Mouse (Mus musculus) macrophage (primary cell): ENCODE data around the gene Kiss1r. TPM values are rescaled to one million over a fixed set of nuclear protein-coding genes. Genes with fewer than 3 reads are reported as not detected.
"Not testable (repeated sequence)": the region's sequence is repeated elsewhere in the genome, so short reads cannot be mapped to it uniquely, and the experiment has no call there.

Experiments
- H3K27ac ChIP-seq: fragments of 350-480 bp; formaldehyde crosslinking; 2 replicates; pipeline ENCODE4 v1.9.0; 2021
- H3K36me3 ChIP-seq: fragments of 350-480 bp; formaldehyde crosslinking; 2 replicates; pipeline ENCODE4 v1.9.0; 2021; ENCODE audit errors: inconsistent target
- H3K4me3 ChIP-seq: fragments of 350-480 bp; formaldehyde crosslinking; 2 replicates; pipeline ENCODE4 v1.9.0; 2021; ENCODE audit errors: inconsistent target
- H3K79me2 ChIP-seq: fragments of 350-480 bp; formaldehyde crosslinking; 2 replicates; pipeline ENCODE4 v1.9.0; 2021; ENCODE audit errors: inconsistent target
- WGBS: methylation state at CpG from one replicate; pipeline ENCODE4 v1.1.7; 2026; ENCODE audit warnings: inconsistent platforms; ENCODE audit not compliant: missing documents; 5-methylcytosine and 5-hydroxymethylcytosine counted together
- polyA plus RNA-seq: library from polyadenylated mRNA; stranded (reverse); fragments of 250-400 nt; gene quantifications from 3 replicates; pipeline ENCODE4 v1.2.4, GENCODE M21; 2018; ENCODE audit warnings: inconsistent platforms

Gene Kiss1r
- polyA plus RNA-seq, 1 experiment from 2014 or later: 0.27 TPM

DNA sequence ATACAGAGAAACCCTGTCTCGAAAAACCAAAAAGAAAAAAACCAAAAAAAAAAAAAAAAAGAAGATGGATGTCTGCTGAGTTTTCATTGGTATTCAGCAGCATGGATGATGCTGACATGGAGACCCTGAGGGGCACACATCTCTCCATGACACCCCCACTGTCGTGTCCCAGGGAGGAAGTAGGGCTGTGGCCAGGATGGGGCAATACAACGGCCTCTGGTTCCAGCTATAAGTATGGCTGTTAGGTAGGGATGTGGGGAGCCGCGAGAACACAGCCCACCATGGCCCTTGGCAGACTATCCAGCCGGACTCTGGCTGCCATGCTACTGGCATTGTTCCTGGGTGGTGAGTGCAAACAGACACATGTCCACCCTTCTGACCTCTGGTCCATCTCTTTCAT lies 30.7 kb upstream of the Kiss1r start, which contains the start of gene Elane:
Elane (plus strand) TSS at position 194 of the 400 bp plus-strand sequence.
- Histone ChIP-seq H3K79me2 (no peaks in the 10 kb centered on the region; the same call in 1 of the 2 replicates), H3K27ac (no peak within 1 kb of the TSS), H3K4me3 (no peak within 1 kb of the TSS), H3K36me3 (no peaks in the 10 kb centered on the region)
- WGBS: 42% methylated on average over 6 of the region's 6 CpGs

DNA sequence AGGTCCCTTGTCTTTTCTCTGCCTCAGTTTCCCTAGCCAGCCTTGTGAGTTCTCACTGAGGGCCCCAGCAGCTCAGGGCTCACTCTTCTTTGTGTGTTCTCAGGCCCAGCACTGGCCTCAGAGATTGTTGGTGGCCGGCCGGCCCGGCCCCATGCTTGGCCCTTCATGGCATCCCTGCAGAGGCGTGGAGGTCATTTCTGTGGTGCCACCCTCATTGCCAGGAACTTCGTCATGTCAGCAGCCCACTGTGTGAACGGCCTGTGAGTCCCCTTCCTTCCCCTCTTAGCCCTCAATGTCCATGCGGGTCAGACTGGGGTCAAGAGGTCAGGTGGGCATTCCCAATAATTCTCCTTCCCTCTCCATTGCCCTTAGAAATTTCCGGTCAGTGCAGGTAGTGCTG lies 30.2 kb upstream of the Kiss1r start:
- 51% methylated on average over 8 of the region's 8 CpGs for WGBS
- Histone ChIP-seq H3K36me3 (no peaks in the 10 kb centered on the region), H3K79me2 (no peaks in the 10 kb centered on the region), H3K27ac (no peak overlapping the region), H3K4me3 (no peak overlapping the region)

GRCm38 (mm10) chr10:79889386-79889785 lies 27.4 kb upstream of the Kiss1r start:
- no peaks in the 10 kb centered on the region for H3K79me2 ChIP-seq
- WGBS: 0% methylated on average over 2 of the region's 2 CpGs
- no peak overlapping the region for H3K27ac ChIP-seq

GRCm38 (mm10) chr10:79890670-79891069 lies 26.1 kb upstream of the Kiss1r start, which contains the start of gene Cfd:
Cfd (plus strand) TSS chr10:79890853.
- Histone ChIP-seq H3K27ac (no peak within 1 kb of the TSS), H3K79me2 (no peaks in the 10 kb centered on the region), H3K36me3 (no peaks in the 10 kb centered on the region), H3K4me3 (no peak within 1 kb of the TSS)
- 81% methylated on average over 5 of the region's 5 CpGs for WGBS

More at GRCm38 (mm10) chr10:79889386-79889785, 27.4 kb upstream of the Kiss1r start:
- Histone ChIP-seq H3K4me3 (no peak overlapping the region), H3K36me3 (no peaks in the 10 kb centered on the region)

DNA sequence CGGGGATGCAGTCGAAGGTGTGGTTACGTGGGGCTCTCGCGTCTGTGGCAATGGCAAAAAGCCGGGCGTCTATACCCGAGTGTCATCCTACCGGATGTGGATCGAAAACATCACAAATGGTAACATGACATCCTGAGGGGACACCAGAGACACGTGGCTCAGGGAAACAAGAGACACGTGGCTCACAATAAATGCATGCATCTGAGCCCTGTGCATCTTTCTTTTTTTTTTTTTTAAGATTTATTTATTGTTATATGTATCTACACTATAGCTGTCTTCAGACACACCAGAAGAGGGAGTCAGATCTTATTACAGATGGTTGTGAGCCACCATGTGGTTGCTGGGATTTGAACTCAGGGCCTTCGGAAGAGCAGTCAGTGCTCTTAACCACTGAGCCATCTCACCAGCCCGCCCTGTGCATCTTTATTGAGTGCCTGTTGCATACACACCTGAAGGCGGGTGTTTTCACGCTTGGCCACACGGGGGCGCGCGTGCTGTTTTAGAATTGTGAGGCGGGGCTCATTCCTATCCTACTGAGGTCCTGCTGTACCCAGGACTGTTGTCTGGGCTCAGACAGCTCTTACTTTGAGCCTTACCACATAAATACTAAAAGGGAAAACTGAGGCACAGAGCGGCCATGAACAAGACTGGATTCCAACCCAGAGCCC lies 24.2 kb upstream of the Kiss1r start:
- H3K36me3 ChIP-seq, H3K27ac ChIP-seq, H3K79me2 ChIP-seq, H3K4me3 ChIP-seq: not testable (repeated sequence)
- WGBS: 42% methylated on average over 17 of the region's 22 CpGs

- no peak overlapping the region for H3K27ac ChIP-seq
- no peak overlapping the region for H3K4me3 ChIP-seq
- H3K79me2 ChIP-seq: no peaks in the 10 kb centered on the region
- H3K36me3 ChIP-seq: no peaks in the 10 kb centered on the region
- 98% methylated on average over 14 of the region's 16 CpGs for WGBS
Observed at GRCm38 (mm10) chr10:79896306-79896705, 20.5 kb upstream of the Kiss1r start.

- Histone ChIP-seq H3K27ac (no peak overlapping the region), H3K36me3 (no peaks in the 10 kb centered on the region), H3K79me2 (no peaks in the 10 kb centered on the region), H3K4me3 (no peak overlapping the region)
- 79% methylated on average over 13 of the region's 13 CpGs for WGBS
Observed at GRCm38 (mm10) chr10:79896814-79897213, 20.0 kb upstream of the Kiss1r start.

DNA sequence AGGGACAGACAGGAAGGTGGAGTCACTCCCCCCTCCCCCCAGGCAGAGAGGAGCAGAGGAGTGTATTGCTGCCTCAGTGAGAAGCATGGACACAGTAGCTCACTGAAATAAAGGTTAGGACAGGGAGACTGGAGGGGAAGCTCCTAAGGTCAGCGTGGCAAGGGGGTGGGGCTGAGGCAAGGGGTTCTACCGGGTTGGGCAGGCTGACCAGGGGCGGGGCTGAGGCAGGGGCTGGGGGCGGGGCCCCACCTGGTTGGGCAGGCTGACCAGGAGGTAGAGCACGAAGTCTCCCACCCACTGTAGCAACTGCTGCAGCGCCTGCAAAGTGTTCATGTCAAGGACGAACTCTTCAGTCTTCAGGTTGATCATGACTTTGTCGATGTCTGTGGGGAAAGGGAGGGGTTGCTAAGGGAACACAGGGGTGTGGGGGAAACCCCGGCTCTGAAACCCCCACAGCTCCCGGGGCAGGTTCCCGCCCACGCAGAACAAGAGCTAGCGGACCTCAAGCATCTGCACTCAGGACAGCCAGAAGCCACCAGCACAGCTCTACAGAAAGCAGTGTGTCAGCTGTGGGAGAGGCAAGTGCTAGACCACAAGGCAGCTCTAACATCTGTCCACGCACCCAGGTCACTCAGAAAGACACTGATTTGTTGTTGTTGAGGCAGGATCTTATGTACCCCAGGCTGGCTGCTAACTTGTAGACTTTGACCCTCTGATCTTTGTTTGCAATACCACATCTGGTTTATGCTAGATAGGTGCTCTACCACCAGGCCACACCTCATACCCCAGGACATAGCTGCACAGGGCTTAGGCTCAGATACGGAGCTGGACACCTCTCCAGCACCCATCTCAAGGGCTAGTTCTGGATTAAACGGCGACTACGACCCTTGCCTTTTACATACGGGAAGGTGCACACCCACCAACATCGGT lies 19.2 kb upstream of the Kiss1r start:
- WGBS: 76% methylated on average over 20 of the region's 20 CpGs
- H3K4me3 ChIP-seq: no peak overlapping the region

DNA sequence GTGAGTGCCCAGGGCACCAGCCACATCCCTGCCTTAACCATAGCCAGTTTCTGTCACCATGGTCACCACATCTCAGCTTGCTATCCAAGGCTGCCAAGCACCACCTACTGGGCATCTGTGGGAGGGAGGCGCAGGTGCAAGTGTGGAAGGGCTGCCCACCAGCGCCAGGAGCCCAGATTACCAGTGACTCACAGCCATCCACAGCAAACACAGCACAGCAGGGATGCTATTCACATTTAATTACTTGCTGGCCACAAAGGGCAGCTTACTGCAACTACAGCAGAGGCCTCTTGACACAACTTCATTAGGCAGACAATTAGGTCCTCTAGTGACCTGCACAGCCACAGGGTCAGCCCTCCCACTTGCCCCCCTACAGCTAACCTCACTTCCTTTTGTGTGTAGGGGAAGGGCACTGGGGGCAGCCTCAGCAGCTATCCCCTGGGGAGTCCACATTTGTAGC lies 15.8 kb upstream of the Kiss1r start:
- Histone ChIP-seq H3K4me3 (no peak overlapping the region), H3K36me3 (0 out of 2 replicates have a peak, but pooled peaks cover 10% of the 10 kb centered on the region), H3K79me2 (no peaks in the 10 kb centered on the region), H3K27ac (no peak overlapping the region)
- WGBS: 69% methylated on average over 2 of the region's 2 CpGs

More for the DNA sequence above, 19.2 kb upstream of the Kiss1r start:
- H3K27ac ChIP-seq: no peak overlapping the region
- H3K36me3 ChIP-seq: no peaks in the 10 kb centered on the region
- H3K79me2 ChIP-seq: no peaks in the 10 kb centered on the region

DNA sequence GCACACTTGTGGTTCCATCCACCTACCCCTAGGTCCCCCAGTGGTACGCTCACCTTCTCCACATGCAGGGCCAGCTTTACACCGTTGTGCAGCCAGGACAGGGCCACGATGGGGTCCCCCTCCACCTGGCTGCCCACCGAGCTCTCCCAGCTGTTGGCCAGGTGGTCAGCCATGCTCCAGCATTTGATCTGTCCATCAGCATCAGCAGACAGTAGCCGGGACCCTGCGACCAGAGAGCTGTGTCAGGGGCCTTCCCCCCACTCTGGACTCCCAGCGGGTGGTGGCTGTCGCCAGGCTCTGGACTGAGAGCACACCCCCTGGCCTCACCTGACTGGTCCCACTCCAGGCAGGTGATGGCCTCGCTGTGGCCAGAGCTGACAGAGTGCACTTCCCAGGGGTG lies 10.1 kb upstream of the Kiss1r start:
- Histone ChIP-seq H3K79me2 (peaks cover 3% of the 10 kb centered on the region; the same call in 1 of the 2 replicates), H3K36me3 (peaks cover 14% of the 10 kb centered on the region; the same call in 1 of the 2 replicates), H3K4me3 (no peak overlapping the region), H3K27ac (no peak overlapping the region)
- 96% methylated on average over 9 of the region's 9 CpGs for WGBS

DNA sequence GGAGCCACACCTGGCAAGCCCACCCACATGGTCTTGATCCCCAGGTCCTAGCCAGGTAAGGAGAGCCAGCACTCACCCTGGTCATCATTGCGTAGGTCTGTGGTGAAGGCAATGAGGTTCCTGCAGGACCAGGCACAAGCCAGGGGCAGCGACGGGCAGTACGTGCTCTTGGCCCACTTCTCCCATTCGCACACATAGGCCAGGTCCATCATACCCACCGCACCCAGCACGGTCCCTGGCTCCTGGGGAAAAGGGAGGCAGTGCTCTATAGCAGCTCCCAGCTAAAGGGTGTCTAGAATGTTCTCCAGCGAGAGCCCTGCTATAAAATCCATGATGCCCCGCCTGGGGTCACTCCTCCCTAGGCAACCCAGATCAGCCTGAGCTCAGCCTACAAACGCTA lies 9.4 kb upstream of the Kiss1r start:
- no peak overlapping the region for H3K4me3 ChIP-seq
- peaks cover 20% of the 10 kb centered on the region; the same call in 1 of the 2 replicates for H3K36me3 ChIP-seq
- no peak overlapping the region for H3K27ac ChIP-seq
- peaks cover 3% of the 10 kb centered on the region; the same call in 1 of the 2 replicates for H3K79me2 ChIP-seq
- 97% methylated on average over 10 of the region's 10 CpGs for WGBS

GRCm38 (mm10) chr10:79908167-79909091 lies 8.3 kb upstream of the Kiss1r start, which contains the start of gene Med16:
Med16 (minus strand) TSS chr10:79908923.
- peaks cover 20% of the 10 kb centered on the region; the same call in 1 of the 2 replicates for H3K36me3 ChIP-seq
- 1% methylated on average over 49 of the region's 52 CpGs for WGBS
- peak within 1 kb of the TSS; percentile 45 for H3K4me3 ChIP-seq
- peak within 1 kb of the TSS; percentile 71 for H3K27ac ChIP-seq
- H3K79me2 ChIP-seq: peaks cover 3% of the 10 kb centered on the region; the same call in 1 of the 2 replicates

DNA sequence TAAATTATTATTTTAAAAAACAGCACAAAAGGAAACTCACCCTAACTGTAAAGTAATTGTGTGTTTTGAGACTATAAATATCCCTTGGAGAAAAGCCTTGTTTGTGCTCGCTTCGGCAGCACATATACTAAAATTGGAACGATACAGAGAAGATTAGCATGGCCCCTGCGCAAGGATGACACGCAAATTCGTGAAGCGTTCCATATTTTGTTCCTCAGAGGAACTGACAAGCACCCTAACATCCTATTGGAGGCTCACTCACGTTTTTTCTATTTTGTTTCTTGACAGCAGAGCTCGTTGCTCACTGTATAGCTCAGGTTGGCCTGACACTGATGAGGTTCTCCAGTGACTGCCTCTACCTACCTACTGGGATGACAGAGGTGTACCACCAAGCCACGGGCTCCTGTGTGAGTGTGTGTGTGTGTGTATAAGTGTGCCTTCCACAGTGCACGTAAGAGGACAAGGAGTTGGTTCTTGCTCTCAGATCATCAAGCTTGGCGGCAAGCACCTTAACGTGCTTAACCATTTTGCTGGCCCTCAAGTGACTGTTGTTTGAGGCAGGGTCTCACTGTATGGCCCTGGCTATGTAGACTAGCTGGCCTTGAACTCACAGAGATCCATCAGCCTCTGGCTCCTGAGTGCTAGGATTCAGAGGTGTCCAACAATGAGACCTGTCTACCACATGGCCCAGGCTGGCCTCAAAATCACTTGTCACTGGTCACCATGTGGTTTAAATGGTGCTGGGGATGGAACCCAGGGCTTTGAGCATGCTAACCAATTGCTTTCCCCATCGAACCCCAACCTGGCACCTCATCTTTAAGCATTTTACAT lies 7.5 kb upstream of the Kiss1r start:
- Histone ChIP-seq H3K27ac (peak overlapping the region; percentile 71), H3K4me3 (peak overlapping the region; percentile 45; the same call in 1 of the 2 replicates), H3K79me2 (peaks cover 3% of the 10 kb centered on the region; the same call in 1 of the 2 replicates), H3K36me3 (peaks cover 20% of the 10 kb centered on the region; the same call in 1 of the 2 replicates)
- 27% methylated on average over 14 of the region's 14 CpGs for WGBS
